ENCODE assay signal across 8 mouse cellular contexts in genomic region chr7:44986192-44986878, GRCm38 (mm10). TPM values are rescaled to one million over a fixed set of nuclear protein-coding genes. Genes with fewer than 3 reads are reported as not detected.
DNase-seq lines count a peak whose midpoint lies in the region; ATAC-seq and TF ChIP-seq lines count a peak whose summit lies in the region.

Gene Prmt1, minus strand, starts transcription at chr7:44986568.

- DNase-seq in ES-E14 (ENCODE audit: low read depth, low spot score): peak; percentile 97
- DNase-seq in cerebellum, adult 11-12 months: peak; percentile 100
- peak; percentile 99 for DNase-seq in heart, postnatal 25 days (ENCODE audit: low spot score)
- peak; percentile 99 for DNase-seq in layer of hippocampus, adult 18-20 months (ENCODE audit: low spot score in 2 of 2)
- peak; percentile 98 for DNase-seq in lung, adult 2 months
- DNase-seq in thymus, adult 18-20 months: peak; percentile 98 to 100

- H3K4me1 ChIP-seq in ES-E14 (ENCODE audit: control insufficient read depth in 2 of 2, insufficient read depth in 2 of 2, low read length in 2 of 2, poor library complexity in 1 of 2): peaks cover 3 to 16% of the 10 kb centered on the region in 2 experiments; a peak in 3 of 4 replicates
- H3K4me1 ChIP-seq in forebrain, embryonic 15.5 days: peaks cover 35% of the 10 kb centered on the region
- peaks cover 5% of the 10 kb centered on the region for H3K4me1 ChIP-seq in lung, adult 2 months (ENCODE audit: control insufficient read depth, insufficient read depth, low read length)

- peak within 1 kb of the TSS; percentile 99 for H3K9ac ChIP-seq in ES-E14 (ENCODE audit: insufficient read depth, low read depth, low read length, poor library complexity, severe bottlenecking)
- H3K9ac ChIP-seq in forebrain, embryonic 15.5 days (replicated peaks): peak within 1 kb of the TSS; percentile 97

- intact Hi-C loops in heart, postnatal 25 days (cut with DNase I): loop anchor here (5.0 kb wide), 1 partner anchor 141 kb away; the partner anchor contains the start of gene Rpl13a

- TF ChIP-seq CTCF in lung, adult 2 months (IDR thresholded peaks at IDR 0.05; ENCODE audit: insufficient read depth, low read length): no peak

- peak; percentile 97 for ATAC-seq in forebrain, embryonic 15.5 days (replicated peaks)
- peak; percentile 85 for ATAC-seq in neutrophil, adult 5-6 weeks (ENCODE audit: extremely low read depth, insufficient number of reproducible peaks, low FRiP score, poor library complexity, severe bottlenecking)

- in situ Hi-C loops in ES-E14 (cut with MboI; ENCODE audit: low sequenced_read_pairs in 2 of 2, unreplicated experiment in 2 of 2): no loop called here

- WGBS in forebrain, embryonic 15.5 days: under 1% methylated on average over 42 of the region's 42 CpGs
- 1% methylated on average over 42 of the region's 42 CpGs for WGBS in lung, adult 2 months

- H3K27ac ChIP-seq in ES-E14 (ENCODE audit: insufficient read depth, low read depth, low read length, poor library complexity, severe bottlenecking): peak within 1 kb of the TSS; percentile 92
- H3K27ac ChIP-seq in forebrain, embryonic 15.5 days (replicated peaks): peak within 1 kb of the TSS; percentile 95

- H3K9me3 ChIP-seq in ES-E14 (ENCODE audit: control insufficient read depth, insufficient read depth, low read depth, low read length): no peaks in the 10 kb centered on the region
- no peaks in the 10 kb centered on the region for H3K9me3 ChIP-seq in forebrain, embryonic 15.5 days

- peaks cover 27% of the 10 kb centered on the region for H3K36me3 ChIP-seq in ES-E14 (ENCODE audit: control insufficient read depth, insufficient read depth, low read length, poor library complexity, severe bottlenecking)
- peaks cover 18% of the 10 kb centered on the region for H3K36me3 ChIP-seq in forebrain, embryonic 15.5 days

- H3K27me3 ChIP-seq in forebrain, embryonic 15.5 days: no peaks in the 10 kb centered on the region

- peak; percentile 77 for TF ChIP-seq POLR2A in lung, adult 2 months (IDR thresholded peaks at IDR 0.05; ENCODE audit: borderline replicate concordance, extremely low read depth, low read depth, low read length)

- H3K4me3 ChIP-seq in ES-E14 (ENCODE audit: insufficient read depth in 1 of 2, low read depth in 1 of 2, low read length in 2 of 2, poor library complexity in 1 of 2, severe bottlenecking in 1 of 2): peak within 1 kb of the TSS; percentile 88 to 95
- peak within 1 kb of the TSS; percentile 65 for H3K4me3 ChIP-seq in forebrain, embryonic 15.5 days
- peak within 1 kb of the TSS; percentile 79 for H3K4me3 ChIP-seq in lung, adult 2 months (replicated peaks; ENCODE audit: extremely low read depth, low read depth, low read length)

- H3K4me2 ChIP-seq in forebrain, embryonic 15.5 days (replicated peaks): peak within 1 kb of the TSS; percentile 69

TF ChIP-seq in ES-E14, 5 proteins besides CTCF, POLR2A, EP300 and RAD21:
- TF ChIP-seq ZNF384 (IDR thresholded peaks at IDR 0.05; ENCODE audit: low read depth, low read length) (no peak), ZC3H11A (IDR thresholded peaks at IDR 0.05; ENCODE audit: borderline replicate concordance, low read depth, low read length) (no peak), CHD2 (IDR thresholded peaks at IDR 0.05; ENCODE audit: low read depth, low read length) (peak; percentile 97), HCFC1 (IDR thresholded peaks at IDR 0.05; ENCODE audit: borderline replicate concordance, insufficient read depth, low read length) (peak; percentile 16; the same call in 1 of the 2 replicates)
TF ChIP-seq in ES-E14: peak in this region for 2.

RNA-seq across cellular contexts. Expression of gene Prmt1, which starts in this region (rescaled TPM):
- 413 and 429 TPM in 2 replicates for total RNA-seq in ES-E14 (2012; rRNA removed)
- 703 and 728 TPM in 2 replicates for polyA plus RNA-seq in forebrain, embryonic 15.5 days (2015; fragmentation: Nextera tagmentation; extraction: Ambion mirVana)
- total RNA-seq in heart, postnatal 25 days (2021): 100 to 1,000 TPM; 105 to 111 TPM
- 100 to 1,000 TPM; 172 to 183 TPM for total RNA-seq in layer of hippocampus, adult 18-20 months (2021)
- 71.0 and 97.7 TPM in 2 replicates for polyA plus RNA-seq in lung, adult 2 months (2012; rRNA removed)
- 41.1 and 52.0 TPM in 2 replicates for total RNA-seq in neutrophil, adult 5-6 weeks (2017)

Comparison
In these comparisons a context has a peak if more than half of its experiments do, and no peak if none do; other contexts are left out.
1. Peak in every context shown above with its lines: DNase-seq, ATAC-seq, H3K4me3 ChIP-seq and H3K27ac ChIP-seq.